Mouse (Mus musculus): ENCODE results near the gene Sorcs2.
A peak's percentile ranks its signal among the peaks of the same experiment; 100 is the strongest.

The Sorcs2 gene

DNA sequence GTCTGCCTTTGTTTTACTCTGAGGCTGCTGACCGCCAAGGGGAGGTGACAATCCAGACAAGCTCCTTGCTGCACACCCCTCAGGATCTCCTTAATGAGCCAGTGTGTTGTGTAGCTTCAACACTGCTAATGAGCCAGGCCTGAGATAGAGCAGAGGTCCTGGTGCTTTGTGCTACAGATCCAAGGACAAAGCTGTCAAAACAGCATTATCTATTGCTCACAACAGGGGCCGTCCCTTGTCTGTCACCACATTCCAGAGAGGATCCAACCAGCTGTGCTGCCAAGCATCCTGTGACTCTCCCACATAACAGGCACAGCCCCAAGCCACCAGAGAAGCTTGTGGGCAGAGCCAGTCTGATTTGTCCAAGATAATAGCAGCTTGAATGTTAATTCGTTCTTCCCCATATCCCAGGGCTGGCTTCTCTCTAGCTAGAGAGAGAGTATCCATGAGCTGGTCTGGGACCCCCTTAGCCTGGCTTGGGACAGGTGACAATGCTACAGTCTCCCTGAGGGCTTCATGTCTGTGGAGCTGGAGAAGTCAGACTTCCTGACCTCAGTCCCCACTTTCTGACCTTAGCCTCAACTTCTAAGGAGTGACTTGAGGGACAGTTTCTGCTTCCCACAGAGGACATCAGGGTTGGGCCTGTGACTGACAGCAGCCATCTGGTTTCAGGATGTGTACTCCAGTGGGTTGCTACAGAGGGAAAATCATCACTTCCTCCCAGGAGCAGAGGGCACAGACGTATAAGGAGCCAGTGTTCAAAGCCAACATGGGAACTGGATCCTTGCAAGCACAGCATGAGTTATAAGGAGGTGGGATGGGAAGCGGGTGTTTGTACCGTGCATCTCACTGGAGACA, 328.2 kb downstream of the Sorcs2 start:
- peak; percentile 39 for DNase-seq (ENCODE audit: low spot score)

DNA sequence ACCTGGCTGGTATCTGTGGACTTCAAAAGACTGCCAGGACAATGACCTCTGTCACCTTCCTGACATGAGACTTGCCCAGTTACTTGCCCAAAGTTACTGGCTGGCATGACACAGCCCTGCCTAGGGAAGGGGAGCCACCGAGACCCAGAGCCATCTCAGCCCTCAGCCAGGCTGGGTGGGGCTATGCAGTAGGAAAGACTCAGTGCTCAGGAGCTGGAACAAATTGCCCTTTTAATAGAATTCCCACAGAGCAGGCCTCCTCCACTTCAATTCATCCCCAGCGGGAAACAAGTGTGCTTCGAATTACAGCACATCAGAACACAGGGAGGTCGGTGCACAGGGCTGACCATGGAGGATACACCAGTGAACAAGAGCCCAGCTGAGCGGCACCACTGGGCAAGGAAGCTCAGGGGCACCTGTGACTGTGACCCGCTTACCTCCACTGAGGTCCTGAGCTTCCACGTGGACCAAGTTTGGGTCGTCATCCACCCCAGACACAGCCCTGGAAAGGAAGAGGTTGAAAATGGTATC, 330.2 kb downstream of the Sorcs2 start:
- peak; percentile 48 for DNase-seq (ENCODE audit: low spot score)

DNA sequence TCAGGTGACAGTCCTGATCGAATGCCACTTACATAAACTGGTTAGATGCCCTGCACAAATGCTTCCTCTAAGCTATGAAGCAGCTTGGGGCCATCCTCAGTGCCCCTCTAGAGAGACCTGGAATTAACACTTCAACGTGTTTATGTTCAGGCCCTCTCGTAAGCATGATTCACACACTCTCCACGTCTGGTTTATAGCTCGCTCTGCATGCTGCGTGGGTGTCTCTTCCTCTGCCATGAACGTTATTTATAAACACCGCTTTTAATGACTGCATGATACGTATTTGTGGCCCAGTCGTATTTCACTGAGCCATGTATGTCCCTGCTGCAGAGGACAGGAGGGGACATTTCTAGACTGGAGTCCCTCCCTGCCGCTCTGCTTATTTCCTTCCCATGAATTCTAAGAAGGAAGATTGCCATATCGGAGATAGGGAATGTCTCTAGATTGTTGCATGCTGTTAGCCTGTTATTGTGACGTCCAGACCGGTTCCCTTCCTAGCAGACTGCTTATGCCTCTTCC, 340.1 kb downstream of the Sorcs2 start:
- DNase-seq (ENCODE audit: low spot score) = no peak

- no peak for DNase-seq (ENCODE audit: low spot score)
Observed at GRCm38 (mm10) chr5:36056921-36057320, 341.0 kb downstream of the Sorcs2 start.

DNA sequence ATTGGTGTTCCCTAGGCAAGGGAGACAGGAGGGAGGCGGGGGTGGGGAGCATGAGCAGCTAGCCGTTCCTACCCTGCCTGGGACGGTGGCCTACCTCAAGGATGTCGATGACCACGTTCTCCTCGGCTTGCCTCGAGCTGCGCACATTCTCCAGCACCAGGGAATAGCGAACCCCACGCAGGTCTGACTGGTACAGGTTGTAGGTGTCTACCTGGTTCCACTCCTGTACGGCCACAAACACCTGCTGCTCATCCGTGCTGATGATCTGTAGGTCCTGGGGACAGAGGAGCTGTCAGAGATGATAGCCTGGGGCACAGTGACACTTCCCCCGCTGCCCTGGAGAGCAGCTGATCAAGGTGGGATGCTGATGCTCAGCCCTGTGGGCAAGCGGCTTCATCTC, 342.1 kb downstream of the Sorcs2 start:
- no peak for DNase-seq (ENCODE audit: low spot score)

- peak; percentile 32 for DNase-seq (ENCODE audit: low spot score)
Observed at GRCm38 (mm10) chr5:36054498-36054897, 343.4 kb downstream of the Sorcs2 start.

DNA sequence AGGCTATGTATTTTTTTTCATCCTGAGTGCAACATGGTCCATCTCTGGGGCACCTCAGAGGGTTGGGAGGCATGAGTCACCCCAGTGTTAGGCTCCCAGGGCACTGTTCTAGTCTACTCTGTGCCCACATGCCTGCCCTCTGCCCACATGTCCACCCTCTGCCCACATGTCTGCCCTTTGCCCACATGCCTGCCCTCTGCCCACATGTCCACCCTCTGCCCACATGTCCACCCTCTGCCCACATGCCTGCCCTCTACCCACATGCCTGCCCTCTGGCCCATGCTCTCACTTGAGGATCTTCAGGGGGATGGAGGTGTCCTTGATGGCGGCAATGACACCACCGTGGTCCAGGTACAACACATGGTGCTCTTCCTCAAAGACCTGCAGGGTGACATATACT, 354.8 kb downstream of the Sorcs2 start:
- no peak for DNase-seq (ENCODE audit: low spot score)

- DNase-seq (ENCODE audit: low spot score) = peak; percentile 24
Observed at GRCm38 (mm10) chr5:36041756-36042155, 356.2 kb downstream of the Sorcs2 start.

GRCm38 (mm10) chr5:36041236-36041562, 356.7 kb downstream of the Sorcs2 start:
- no peak for DNase-seq (ENCODE audit: low spot score)

- DNase-seq (ENCODE audit: low spot score) = peak; percentile 28
Observed at GRCm38 (mm10) chr5:36040398-36041235, 357.3 kb downstream of the Sorcs2 start.

DNA sequence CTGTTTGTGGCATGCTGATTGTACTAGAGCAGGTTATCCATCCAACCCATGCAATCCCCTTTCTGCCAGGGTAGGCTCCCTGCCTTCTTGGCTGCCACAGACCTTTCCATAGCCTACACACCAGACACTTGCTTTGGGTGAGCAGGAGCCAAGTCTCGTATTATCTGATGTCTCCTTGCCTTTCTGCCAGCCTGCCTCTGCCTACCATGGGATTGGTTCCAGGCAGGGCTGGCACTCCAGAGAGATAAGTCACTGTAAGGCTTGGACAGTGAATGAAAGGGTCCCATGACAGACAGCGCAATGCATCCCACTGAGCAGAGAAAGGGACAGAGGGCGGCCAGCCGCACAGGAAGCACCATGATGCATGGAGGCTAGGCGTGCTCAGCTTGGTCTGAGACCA, 358.3 kb downstream of the Sorcs2 start:
- DNase-seq (ENCODE audit: low spot score) = no peak

- peak; percentile 91 for DNase-seq (ENCODE audit: low spot score)
Observed at GRCm38 (mm10) chr5:36033531-36034426, 364.2 kb downstream of the Sorcs2 start.

- no peak for DNase-seq (ENCODE audit: low spot score)
Observed at GRCm38 (mm10) chr5:36025076-36025475, 372.9 kb downstream of the Sorcs2 start.

GRCm38 (mm10) chr5:36024003-36024685, 373.8 kb downstream of the Sorcs2 start:
- no peak for DNase-seq (ENCODE audit: low spot score)

DNA sequence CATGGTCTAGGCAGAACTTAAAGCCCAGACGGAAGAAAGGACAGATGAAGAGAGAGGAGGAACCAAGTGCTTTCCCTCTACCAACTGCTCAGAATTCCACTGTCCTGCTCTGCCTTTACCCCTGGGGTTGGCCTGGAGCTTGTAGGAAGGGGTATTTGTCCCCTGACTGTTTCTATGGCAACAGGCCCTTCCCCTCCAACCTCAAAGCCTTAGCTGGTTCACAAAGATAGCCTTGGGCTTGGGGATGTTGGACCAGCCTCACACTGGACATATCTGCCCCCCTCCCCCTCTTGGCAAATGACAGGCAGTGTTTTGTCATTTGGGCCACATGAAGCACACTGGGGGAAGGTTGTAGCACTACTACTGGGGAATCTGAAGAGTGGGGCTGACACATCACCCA, 375.6 kb downstream of the Sorcs2 start:
- DNase-seq (ENCODE audit: low spot score) = peak; percentile 59

GRCm38 (mm10) chr5:36021091-36021490, 376.8 kb downstream of the Sorcs2 start:
- peak; percentile 74 for DNase-seq (ENCODE audit: low spot score)

DNA sequence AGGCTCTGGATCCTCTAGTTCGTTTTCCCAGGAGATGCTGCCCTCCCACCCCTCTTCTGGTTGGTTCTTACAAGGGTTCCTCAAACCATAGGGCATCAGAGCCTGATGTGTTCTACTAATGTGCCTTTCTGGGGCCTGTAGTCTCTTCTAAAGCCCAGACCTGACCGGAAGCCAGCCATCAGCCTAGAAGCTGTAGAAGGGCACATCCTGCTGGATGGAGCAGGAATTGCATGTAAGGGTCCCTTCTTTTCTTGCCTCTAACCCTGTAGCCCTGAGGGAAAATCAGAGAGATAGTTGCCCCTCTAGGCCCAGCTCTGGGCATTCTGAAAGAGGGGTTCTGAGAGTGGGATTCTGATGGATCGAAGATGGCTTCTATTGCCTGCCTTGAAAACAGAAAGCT, 379.6 kb downstream of the Sorcs2 start:
- DNase-seq (ENCODE audit: low spot score) = peak; percentile 39

GRCm38 (mm10) chr5:36009405-36009804, 388.5 kb downstream of the Sorcs2 start:
- no peak for DNase-seq (ENCODE audit: low spot score)

DNA sequence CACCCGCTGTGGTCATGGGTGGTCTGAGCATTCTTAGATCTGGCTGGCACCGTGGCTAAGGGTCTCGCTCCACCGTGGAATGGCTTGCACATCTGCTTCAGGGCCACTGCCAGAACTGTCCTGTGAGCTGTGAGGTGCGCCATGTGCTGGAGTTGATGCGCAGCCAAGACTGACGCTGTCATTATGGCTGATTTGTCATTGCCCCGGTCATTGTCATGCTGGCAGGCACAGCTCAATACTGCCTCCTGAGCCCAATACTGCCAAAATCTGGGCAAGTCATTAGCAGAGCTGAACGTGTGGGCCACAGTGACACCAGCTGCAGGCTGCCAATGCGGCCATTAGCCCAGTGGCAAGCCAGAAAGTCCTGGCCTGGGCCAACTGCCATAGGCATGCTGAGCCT, 390.3 kb downstream of the Sorcs2 start:
- DNase-seq (ENCODE audit: low spot score) = no peak

DNA sequence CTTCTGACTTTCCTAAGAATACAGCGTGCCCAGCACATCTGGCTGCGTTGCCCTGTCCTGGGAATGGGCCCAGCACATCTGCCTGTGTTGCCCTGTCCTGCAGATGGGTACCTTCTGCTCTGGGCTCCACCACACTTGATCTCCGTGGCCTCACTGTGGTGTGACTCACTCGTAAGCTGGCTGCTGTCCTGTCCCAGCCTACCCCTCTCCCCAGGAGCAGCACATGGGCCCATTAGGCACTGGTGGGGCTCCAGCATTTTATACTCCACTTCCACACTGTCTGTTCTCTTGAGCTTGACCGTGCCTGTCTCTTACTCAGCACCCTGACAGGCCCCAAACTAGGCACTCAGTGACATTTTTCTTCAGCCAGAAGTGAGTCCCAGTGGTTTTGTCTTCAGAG, 391.4 kb downstream of the Sorcs2 start:
- no peak for DNase-seq (ENCODE audit: low spot score)

DNA sequence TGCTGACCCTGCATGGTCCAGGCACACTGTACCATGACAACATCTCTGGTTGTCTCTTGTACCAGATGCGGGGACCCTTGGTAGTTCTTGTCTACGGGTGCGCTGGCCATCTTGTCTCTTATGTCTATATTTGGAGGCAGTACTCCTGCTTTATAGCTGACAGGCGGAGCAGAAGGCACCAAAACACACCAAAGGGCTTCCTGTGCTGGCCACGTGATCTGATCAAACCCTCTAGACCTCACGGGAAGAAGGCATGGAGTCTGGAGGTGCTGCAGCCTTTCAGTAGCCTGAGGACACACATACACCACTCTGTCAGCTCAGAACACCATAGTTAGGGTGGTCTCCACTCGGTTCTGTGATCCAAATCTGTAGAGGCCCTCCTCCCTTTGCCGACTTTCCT, 391.8 kb downstream of the Sorcs2 start:
- DNase-seq (ENCODE audit: low spot score) = no peak

All from retina, embryonic 14.5 days (tissue).